Mouse (Mus musculus) erythroblast, embryonic 14.5 days (primary cell): Measurements from ENCODE around the gene Tead1.

Experiments
- GATA1 ChIP-seq: IDR thresholded peaks from 2 replicates; pipeline ENCODE4 v1.6.1; 2012; ENCODE audit warnings: low read length, inconsistent platforms, mixed read lengths
- TAL1 ChIP-seq: IDR thresholded peaks from 3 replicates; pipeline ENCODE4 v1.6.1; 2012; ENCODE audit warnings: low read length, inconsistent platforms, mixed read lengths

DNA sequence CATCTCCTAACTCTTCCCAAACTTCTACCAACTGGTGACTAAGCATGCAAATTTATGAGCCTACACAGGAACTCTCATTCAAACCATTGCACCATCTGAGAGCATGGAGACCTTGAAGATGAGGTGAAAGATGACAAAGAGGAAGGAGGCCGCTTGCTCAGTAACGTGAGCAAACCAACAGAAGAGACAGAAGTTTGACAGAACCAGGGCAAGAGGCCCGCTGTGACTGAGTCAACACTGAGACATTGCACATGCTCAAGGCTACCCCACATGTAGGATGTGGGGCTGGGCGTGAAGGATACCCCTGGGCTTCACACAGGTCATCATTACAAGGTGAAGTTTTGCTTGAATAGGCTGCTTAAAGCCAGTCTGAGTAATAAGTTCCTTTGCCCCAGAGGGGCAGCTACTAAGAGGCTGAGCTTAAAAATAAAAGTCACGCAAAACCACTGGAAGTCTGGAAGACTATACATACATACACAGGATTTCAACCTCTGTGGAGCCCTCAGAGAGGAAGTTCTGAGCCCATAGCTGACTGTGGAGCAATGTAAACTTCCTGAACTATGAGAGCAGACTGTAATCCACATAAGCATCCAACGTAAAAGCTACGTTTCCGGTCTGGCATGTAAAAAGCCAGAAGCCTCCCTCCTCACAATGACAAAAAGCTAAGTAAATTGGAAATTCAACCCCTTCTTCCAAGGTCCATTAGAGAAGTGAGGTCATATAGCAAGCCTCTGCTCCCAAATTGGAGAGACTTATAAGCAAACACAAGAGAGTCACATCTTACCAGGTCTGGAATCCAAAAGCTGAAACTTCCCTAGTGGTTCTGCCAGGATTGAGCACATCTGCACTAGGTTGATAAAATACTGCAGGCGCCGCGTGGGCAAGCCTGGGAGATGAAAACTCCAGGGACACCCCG lies 16.5 kb upstream of the Tead1 start:
- TF ChIP-seq GATA1 (no peak), TAL1 (no peak)
